Mouse (Mus musculus) liver, embryonic 14.5 days (tissue): ENCODE data around the gene Alg5. TPM values are rescaled to one million over a fixed set of nuclear protein-coding genes. Genes with fewer than 3 reads are reported as not detected.
"Not testable (repeated sequence)": the region's sequence is repeated elsewhere in the genome, so short reads cannot be mapped to it uniquely, and the experiment has no call there.

Experiments used
- ATAC-seq: fragments of 200-750 bp; cut with Nextera tagmentation; 2 replicates; pipeline ENCODE4 v1.8.0; 2017; ENCODE audit warnings: moderate number of reproducible peaks, mild to moderate bottlenecking, moderate library complexity; ENCODE audit not compliant: insufficient read depth
- DNase-seq, 3 experiments: peaks; one replicate each; pipeline ENCODE4 v3.0.0-alpha.2; 2012 to 2013; ENCODE audit warnings: low read depth in 3 of 3, low spot score in 3 of 3
- H3K27ac ChIP-seq: fragments of 300-500 bp; sonication (generic); 2 replicates; pipeline ENCODE4 v1.5.1; 2014; ENCODE audit warnings: moderate library complexity, mild to moderate bottlenecking, control low read depth, inconsistent platforms
- H3K27me3 ChIP-seq: fragments of 300-500 bp; sonication (generic); 2 replicates; pipeline ENCODE4 v1.6.1; 2014; ENCODE audit warnings: mild to moderate bottlenecking, low read length, moderate library complexity; ENCODE audit not compliant: control insufficient read depth, insufficient read depth
- H3K36me3 ChIP-seq: fragments of 300-500 bp; sonication (generic); replicated peaks from 2 replicates; pipeline ENCODE4 v1.6.1; 2014; ENCODE audit warnings: low read depth; ENCODE audit not compliant: control insufficient read depth, insufficient read depth
- H3K4me1 ChIP-seq, 2 experiments: fragments of 200-500 bp in 1 of 2; fragments of 300-500 bp in 1 of 2; sonication (generic) in 1 of 2; replicated peaks; 2 replicates each; pipeline ENCODE4 v1.6.1; 2012 to 2014; ENCODE audit warnings: antibody characterized with exemption in 1 of 2, inconsistent platforms in 1 of 2, low read length in 1 of 2; ENCODE audit not compliant: control insufficient read depth in 2 of 2, insufficient read depth in 2 of 2
- H3K4me2 ChIP-seq: fragments of 300-500 bp; sonication (generic); 2 replicates; pipeline ENCODE4 v1.6.1; 2014; ENCODE audit warnings: low read depth, mild to moderate bottlenecking, control low read depth, moderate library complexity
- H3K4me3 ChIP-seq, 2 experiments: fragments of 200-500 bp in 1 of 2; fragments of 300-500 bp in 1 of 2; sonication (generic) in 1 of 2; 2 replicates each; pipeline ENCODE4 v1.5.1; 2012 to 2014; ENCODE audit warnings: low read depth in 2 of 2, low read length in 2 of 2, mild to moderate bottlenecking in 2 of 2, control low read depth in 1 of 2, inconsistent platforms in 1 of 2, moderate library complexity in 1 of 2; ENCODE audit not compliant: insufficient read depth in 1 of 2
- H3K9ac ChIP-seq: fragments of 300-500 bp; sonication (generic); replicated peaks from 2 replicates; pipeline ENCODE4 v1.6.1; 2014; ENCODE audit warnings: mild to moderate bottlenecking, control low read depth, moderate library complexity
- H3K9me3 ChIP-seq: fragments of 300-500 bp; sonication (generic); 2 replicates; pipeline ENCODE4 v1.6.1; 2016; ENCODE audit warnings: low read length, mixed read lengths; ENCODE audit not compliant: control insufficient read depth
- CTCF ChIP-seq: IDR thresholded peaks from 2 replicates; pipeline ENCODE4 v1.5.1; 2016; ENCODE audit warnings: antibody characterized with exemption, low read depth, control low read depth
- EP300 ChIP-seq: IDR thresholded peaks from 2 replicates; pipeline ENCODE4 v1.6.1; 2016; ENCODE audit warnings: antibody characterized with exemption, low read depth
- WGBS: fragments of 180-500 bp; shearing (Covaris S2); extraction: QIAGEN DNeasy Blood & Tissue Kit; methylation state at CpG from one replicate; pipeline ENCODE4 v1.1.7; 2014; ENCODE audit not compliant: insufficient replicate concordance; 5-methylcytosine and 5-hydroxymethylcytosine counted together
- polyA plus RNA-seq, 2 experiments: library from polyadenylated mRNA; depleted of rRNA in 1 of 2; stranded (reverse) in 1 of 2; unstranded in 1 of 2; fragments of >200 nt; fragmentation: Nextera tagmentation in 1 of 2; extraction: Ambion mirVana in 1 of 2; gene quantifications; 2 replicates each; pipeline versions ENCODE4 v1.2.1 to v1.2.3; 2012 to 2014

Gene Alg5
- polyA plus RNA-seq, 2 experiments: 12.2 to 29.3 TPM

DNA sequence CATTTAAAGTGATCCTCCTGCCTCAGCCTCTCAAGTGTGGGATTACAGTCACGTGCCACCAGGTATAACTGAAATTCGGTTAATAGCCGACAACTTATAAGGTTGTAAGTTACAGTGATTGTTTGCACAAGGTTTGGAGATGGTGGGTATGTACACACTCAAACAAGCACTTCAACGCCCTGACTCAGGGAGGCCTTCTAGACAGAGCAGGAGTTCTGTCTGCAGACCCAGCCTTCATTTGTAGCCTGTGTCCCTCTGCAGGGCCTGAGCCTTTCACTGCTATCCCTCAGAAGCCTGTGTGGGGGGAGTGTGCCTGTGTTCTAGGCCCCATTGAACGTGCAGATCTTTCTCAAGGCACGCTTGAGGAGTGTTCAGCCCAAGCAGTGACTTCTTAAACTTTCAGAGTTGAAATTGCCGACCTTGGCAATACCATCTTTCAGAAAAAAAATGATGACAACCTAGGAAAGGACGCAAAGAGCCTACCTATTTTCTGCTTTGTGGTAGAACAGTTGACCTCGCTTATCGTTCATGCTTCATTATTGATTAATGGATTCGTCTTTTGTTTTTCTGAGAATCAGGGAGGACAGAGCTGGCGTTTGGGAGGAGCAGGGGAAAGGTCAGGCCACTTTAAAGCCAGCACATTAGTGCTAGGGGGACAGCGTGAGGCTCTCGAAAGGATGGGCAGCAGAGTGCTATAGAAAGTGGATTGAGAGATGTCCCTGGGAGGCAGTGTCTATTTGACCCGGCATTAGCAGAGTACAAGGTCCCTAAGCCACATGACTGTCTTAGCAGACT is 25.2 kb downstream of the Alg5 start:
- whole genome bisulfite sequencing: 57% methylated on average over 15 of the region's 15 CpGs
- H3K36me3 ChIP-seq: no peaks in the 10 kb centered on the region
- H3K9me3 ChIP-seq: no peaks in the 10 kb centered on the region
- TF ChIP-seq CTCF (no peak), EP300 (no peak)
- H3K9ac ChIP-seq: no peak overlapping the region
- H3K4me3 ChIP-seq: no peak overlapping the region
- H3K4me1 ChIP-seq: 0 out of 4 replicates have a peak, but pooled peaks cover 0 to 5% of the 10 kb centered on the region in 2 experiments
- DNase-seq: no peak
- H3K4me2 ChIP-seq: no peak overlapping the region
- ATAC-seq: no peak
- H3K27me3 ChIP-seq: peaks cover 9% of the 10 kb centered on the region
- no peak overlapping the region for H3K27ac ChIP-seq

GRCm38 (mm10) chr3:54761258-54761657 is 25.9 kb downstream of the Alg5 start:
- Histone ChIP-seq H3K4me1 (0 out of 4 replicates have a peak, but pooled peaks cover 0 to 5% of the 10 kb centered on the region in 2 experiments), H3K4me2 (no peak overlapping the region), H3K4me3 (no peak overlapping the region), H3K27me3 (peaks cover 2% of the 10 kb centered on the region), H3K9me3 (no peaks in the 10 kb centered on the region), H3K36me3 (no peaks in the 10 kb centered on the region), H3K9ac (no peak overlapping the region), H3K27ac (no peak overlapping the region)
- no peak for ATAC-seq
- 65% methylated on average over 1 of the region's 1 CpGs for WGBS
- DNase-seq: no peak
- TF ChIP-seq CTCF (no peak), EP300 (no peak)

GRCm38 (mm10) chr3:54764418-54764817 is 29.1 kb downstream of the Alg5 start:
- ATAC-seq (no peak), DNase-seq (no peak)
- H3K27ac ChIP-seq: no peak overlapping the region
- TF ChIP-seq EP300: no peak
- TF ChIP-seq CTCF: no peak
- H3K9ac ChIP-seq: no peak overlapping the region
- WGBS: 73% methylated on average over 18 of the region's 18 CpGs
- no peaks in the 10 kb centered on the region for H3K27me3 ChIP-seq
- H3K4me1 ChIP-seq: 0 out of 4 replicates have a peak, but pooled peaks cover 0 to 5% of the 10 kb centered on the region in 2 experiments
- H3K4me3 ChIP-seq: no peak overlapping the region
- H3K9me3 ChIP-seq: no peaks in the 10 kb centered on the region
- H3K4me2 ChIP-seq: no peak overlapping the region
- H3K36me3 ChIP-seq: no peaks in the 10 kb centered on the region

- not testable (repeated sequence) for H3K36me3 ChIP-seq, H3K4me3 ChIP-seq, H3K4me2 ChIP-seq, H3K9ac ChIP-seq, H3K27me3 ChIP-seq, H3K9me3 ChIP-seq, H3K4me1 ChIP-seq, DNase-seq, ATAC-seq, H3K27ac ChIP-seq
- WGBS: 69% methylated on average over 6 of the region's 6 CpGs
- peak; percentile 65 for TF ChIP-seq CTCF
These were observed 30.2 kb downstream of the Alg5 start for GRCm38 (mm10) chr3:54765521-54765920.

DNA sequence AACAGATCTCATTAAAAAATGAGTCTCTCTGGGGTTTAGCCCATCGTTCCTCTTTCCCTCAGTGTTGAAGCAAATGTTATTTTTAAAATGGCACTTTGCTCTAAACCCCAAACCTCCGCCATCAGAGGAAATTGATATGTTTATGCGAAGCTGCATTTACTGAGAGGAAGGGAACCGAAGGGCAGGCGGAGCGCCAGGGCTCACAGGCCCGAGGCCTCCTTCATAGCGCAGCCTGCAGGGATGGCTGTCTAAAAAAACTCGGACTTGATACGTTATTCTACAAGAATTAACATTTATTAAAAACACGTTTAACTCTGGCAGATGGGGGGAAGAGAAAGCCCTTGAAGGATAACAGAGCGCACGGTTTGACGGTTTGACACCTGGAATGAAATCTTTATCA is 30.7 kb downstream of the Alg5 start:
- Histone ChIP-seq H3K9ac (no peak overlapping the region), H3K4me2 (no peak overlapping the region), H3K9me3 (no peaks in the 10 kb centered on the region), H3K4me3 (no peak overlapping the region), H3K4me1 (0 out of 4 replicates have a peak, but pooled peaks cover 0 to 3% of the 10 kb centered on the region in 2 experiments), H3K27ac (no peak overlapping the region), H3K27me3 (no peaks in the 10 kb centered on the region), H3K36me3 (no peaks in the 10 kb centered on the region)
- ATAC-seq: no peak
- 74% methylated on average over 14 of the region's 14 CpGs for WGBS
- TF ChIP-seq CTCF (no peak), EP300 (no peak)
- DNase-seq: no peak
